Mouse (Mus musculus) CD4-positive, CD25-positive, alpha-beta regulatory T cell, adult 4 months (primary cell): ENCODE results near the gene Abi3. TPM values are rescaled to one million over a fixed set of nuclear protein-coding genes. Genes with fewer than 3 reads are reported as not detected.
"Not testable (repeated sequence)": the region's sequence is repeated elsewhere in the genome, so short reads cannot be mapped to it uniquely, and the experiment has no call there.

ENCODE experiments used
- ATAC-seq: one replicate; pipeline ENCODE4 v1.8.0; 2017
- polyA plus RNA-seq, 2 experiments: library from polyadenylated mRNA; unstranded; fragments of 100-300 nt; shearing (Covaris generic); gene quantifications; one replicate each; pipeline ENCODE4 v1.2.1; 2017

Abi3 gene
- polyA plus RNA-seq, result 10 to 100 TPM; 83.1 to 93.7 TPM

DNA sequence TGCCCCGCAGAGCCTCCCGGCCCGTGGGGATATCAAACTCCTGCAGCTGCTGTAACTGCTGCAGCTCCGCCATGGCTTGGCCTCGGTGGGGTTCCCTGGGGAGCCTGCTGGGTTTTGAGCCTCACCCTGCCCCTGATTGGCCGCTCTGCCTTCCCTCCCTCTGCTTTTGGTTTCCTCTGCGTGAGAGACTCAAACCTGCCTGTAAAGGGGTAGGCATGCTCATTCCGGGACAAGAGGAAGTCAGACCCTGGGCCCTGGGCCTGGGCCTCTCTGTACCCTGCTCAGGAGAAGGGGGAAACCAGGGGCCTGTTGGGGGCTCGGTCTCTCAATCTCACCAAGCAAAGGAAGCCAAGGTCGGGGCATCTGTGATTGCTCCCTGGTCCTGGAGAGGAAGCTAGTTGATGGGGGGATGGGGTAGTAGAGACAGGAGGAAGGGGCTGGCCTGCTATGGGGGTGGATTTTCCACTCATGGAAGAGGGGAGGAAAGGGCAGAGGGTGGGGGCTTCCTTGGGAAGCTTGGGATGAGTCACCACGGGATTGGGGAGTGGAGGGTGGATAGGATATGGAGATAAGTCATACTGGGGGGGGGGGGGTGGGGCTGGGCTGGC, at the start of gene Abi3:
Gene Abi3, minus strand, starts transcription at position 403 of the 608 bp plus-strand sequence.
- ATAC-seq, result peak; percentile 90

DNA sequence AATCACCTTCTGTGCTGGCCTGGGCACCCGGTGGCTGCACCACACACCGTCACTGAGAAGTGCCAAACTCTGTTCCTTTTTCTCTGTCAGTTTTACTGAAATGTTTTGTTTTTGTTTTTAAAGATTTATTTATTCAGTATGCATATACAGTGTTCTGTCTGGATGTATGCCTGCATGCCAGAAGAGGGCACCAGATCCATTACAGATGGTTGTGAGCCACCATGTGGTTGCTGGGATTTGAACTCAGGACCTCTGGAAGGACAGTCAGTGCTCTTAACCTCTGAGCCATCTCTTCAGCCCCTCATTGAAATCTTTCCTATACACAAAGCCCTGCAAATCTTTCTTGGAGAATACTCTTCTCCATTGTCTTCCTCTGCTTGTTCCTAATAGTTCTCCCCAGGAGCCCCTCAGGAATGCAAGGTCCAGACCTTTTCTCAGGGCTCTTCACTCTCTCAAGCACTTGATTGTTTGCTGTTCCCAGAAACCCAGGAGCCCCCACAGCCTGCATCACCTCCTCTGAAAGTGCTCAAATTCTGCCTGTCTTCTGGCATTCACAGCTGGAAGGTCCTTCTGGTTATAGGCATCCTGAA, 48.3 kb upstream of the Abi3 start:
- ATAC-seq, result no peak

DNA sequence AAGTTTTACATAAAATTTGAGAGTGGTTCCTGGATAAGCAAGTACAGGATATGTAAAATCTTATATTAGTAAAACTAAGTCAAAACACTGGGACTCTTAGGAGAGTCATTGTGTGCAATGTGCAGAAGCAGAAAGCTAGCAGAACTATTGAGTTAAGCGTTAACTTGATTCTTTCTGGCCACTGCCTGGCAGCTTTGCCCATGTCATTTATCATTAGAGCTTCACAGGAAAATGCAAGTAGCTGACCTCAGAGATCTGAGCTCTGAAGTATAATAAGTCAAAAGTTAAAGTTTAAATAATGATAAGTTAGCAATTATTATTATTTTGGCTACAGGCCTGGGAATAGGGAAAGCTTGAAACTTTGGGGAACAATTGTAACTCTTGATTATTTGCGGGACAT, 37.6 kb upstream of the Abi3 start:
- ATAC-seq, result not testable (repeated sequence)

DNA sequence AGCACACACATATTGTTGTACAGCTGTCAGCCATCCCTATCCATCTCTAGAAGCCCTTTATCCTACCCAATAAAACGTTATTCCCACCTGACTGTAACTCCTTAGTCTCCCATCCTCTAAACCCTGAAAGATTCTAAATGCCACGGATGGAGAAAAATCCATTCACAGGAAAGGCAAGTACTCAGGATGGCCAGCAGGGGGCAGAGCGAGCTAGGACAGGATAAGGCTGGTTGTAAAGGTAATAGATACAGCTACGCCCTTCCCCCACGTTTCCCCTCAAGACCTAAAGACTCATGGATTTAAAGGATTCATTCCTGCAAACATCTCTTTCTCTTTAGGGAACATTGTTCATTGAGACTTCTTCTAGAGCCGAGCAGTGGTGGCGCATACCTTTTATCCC, 34.0 kb upstream of the Abi3 start:
- no peak for ATAC-seq

DNA sequence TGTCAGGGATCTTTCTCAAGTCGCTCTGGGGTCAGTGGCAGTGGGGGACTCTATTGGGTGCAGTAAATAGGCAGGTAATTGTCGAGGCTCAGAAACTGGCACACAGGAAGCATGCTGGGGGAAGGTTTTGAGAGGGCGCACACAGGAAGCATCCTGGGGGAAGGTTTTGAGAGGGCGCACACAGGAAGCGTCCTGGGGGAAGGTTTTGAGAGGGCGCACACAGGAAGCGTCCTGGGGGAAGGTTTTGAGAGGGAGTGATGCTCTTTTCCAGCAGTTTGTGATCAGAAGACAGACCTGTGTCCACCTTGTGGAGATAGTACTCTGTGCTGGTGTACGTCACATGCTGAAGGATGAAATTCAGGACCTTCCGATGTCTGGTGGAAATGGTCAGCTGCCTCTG, 33.5 kb upstream of the Abi3 start:
- no peak for ATAC-seq

DNA sequence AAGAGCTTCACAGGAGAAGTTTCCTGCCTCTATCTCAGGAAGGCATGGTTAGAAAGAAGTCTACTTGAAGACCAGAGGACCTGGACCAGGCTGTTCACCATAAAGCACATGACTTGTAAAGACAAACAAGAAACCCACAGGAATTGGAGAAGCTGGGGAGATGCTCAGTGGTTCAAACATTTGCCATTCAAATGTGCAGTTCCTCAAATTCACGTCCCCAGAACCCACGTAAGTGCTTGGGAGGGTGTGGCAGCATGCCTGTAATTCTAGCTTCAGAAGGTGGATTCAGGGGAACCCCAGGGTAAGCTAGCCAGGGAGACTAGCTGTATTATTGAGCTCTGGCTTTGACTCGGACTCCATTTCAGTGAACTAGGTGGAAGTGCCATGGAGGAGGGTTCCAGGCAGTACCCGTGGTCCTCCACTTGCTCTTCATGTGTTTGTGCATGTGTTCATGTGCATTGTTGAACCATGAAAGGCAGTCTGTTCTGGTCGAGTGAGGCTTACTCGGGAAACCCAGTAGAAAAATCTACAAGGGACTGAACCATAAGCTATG, 27.7 kb upstream of the Abi3 start:
- ATAC-seq, result no peak

DNA sequence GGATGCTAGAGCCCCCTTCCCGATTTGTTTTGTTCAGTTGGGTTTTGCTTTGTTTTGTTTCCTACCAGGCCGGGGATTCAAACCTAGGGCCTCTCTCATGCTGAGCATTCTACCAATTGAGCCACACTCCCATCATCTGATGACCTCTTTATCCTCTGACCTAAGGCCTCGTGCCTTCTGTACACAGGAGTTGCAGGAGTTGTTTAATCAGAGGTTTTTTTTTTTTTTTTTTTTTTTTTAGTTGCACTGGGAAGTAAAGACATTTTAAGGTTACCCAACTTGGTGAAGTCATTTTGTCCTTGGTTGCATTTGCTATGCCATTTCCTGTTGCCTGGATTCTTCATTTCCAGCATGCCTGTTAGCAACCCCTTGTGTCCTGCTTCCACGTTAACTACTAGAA, 27.2 kb upstream of the Abi3 start:
- no peak for ATAC-seq

DNA sequence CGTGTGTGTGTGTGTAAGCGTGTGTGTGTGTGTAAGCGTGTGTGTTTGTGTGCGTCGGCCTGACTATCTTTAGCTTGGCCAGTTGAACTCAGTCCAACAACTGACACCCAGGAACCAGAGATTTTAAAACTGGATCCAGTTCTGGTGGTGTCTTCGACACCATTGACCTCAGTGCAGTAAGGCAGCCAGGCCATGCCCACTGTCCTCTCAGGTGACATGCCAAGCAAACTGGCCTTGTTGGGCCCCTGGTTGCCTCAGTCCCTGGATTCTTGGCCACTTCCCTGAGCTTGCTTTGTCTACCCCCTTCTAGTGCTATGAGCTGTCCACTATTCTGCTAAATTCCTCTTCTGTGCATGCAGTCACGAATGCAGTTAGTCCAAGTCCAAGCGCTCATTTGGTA, 19.1 kb upstream of the Abi3 start:
- no peak for ATAC-seq

DNA sequence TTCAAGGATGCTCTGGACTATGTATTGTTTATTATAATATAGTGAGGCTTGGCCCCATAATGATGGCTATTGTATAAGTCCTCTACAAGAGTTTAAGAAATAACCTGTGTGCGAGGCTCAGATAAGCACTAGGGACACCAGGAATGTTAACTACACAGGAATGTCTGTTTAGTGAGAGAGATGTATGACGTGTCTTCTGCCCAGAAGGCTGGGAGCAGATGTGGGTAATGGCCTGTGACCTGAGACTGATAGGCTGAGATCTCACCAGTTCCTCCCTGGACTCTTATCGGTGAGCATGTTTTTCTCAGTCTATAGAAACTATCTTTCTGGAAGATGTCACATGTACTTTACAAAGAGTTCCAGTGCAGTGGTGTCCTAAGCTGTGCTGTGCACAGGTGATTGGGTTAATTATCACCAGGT, 17.8 kb upstream of the Abi3 start:
- no peak for ATAC-seq

DNA sequence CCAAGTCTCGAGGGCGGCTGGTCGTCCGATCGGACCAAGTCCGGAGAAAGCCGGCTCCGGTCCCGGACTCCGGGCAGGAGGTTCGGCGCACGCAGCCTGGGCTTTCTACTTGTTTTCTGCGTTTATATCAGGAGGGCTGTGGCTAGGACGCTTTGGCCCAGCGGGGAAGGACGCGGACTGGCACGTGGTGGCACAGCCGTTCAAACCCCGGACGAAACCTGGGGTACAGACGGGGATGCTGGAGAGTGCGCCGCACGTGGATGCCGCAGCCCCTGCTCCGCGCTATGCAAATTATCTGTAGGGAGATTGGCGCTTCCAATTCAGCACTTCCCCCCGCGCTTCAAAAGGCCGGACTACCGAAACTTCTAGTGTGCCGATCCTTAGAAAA, 17.2 kb upstream of the Abi3 start:
- ATAC-seq, result peak; percentile 21

DNA sequence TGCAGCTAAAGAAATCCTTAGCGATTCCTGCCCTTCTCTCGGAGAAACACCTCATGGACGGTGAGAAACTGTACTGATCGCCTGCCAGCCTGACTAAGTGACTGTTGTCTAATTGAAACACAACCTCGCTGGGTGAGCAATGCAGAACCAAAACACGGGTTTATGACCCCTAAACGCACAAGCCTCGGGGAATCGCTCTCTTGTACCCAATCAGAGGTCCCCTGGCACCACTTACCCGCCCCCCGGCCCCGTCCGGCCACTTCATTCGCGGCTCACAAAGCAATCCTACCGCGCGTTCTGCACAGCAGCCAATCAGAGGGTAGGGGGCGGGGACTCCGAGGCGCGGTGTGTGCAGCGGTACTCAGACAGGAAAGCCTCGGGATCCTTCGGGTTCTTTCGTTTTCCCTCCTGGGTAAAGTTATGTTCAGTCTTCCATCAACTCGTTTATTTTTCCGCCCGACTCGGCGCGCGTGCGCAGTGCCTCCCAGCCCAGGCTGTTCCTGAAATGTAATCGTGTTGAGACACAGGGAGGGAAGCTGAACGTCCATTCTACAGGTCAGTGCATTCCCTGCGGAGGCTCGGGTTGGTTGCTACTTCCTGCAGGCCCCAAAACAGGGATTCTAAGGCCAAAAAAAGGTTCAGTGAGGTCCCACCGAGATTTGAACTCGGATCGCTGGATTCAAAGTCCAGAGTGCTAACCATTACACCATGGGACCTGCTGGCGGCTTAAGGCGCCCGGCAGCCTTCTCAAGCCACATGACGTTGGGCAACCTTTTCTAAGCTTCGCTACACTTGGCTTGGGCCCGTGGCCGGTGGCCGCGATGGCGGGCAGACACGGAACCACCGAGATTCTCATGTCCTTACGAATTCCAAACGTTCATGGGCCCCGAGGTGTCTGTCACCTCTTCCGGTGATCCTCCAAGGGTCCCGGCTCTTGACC, 16.5 kb upstream of the Abi3 start:
- peak; percentile 98 for ATAC-seq

DNA sequence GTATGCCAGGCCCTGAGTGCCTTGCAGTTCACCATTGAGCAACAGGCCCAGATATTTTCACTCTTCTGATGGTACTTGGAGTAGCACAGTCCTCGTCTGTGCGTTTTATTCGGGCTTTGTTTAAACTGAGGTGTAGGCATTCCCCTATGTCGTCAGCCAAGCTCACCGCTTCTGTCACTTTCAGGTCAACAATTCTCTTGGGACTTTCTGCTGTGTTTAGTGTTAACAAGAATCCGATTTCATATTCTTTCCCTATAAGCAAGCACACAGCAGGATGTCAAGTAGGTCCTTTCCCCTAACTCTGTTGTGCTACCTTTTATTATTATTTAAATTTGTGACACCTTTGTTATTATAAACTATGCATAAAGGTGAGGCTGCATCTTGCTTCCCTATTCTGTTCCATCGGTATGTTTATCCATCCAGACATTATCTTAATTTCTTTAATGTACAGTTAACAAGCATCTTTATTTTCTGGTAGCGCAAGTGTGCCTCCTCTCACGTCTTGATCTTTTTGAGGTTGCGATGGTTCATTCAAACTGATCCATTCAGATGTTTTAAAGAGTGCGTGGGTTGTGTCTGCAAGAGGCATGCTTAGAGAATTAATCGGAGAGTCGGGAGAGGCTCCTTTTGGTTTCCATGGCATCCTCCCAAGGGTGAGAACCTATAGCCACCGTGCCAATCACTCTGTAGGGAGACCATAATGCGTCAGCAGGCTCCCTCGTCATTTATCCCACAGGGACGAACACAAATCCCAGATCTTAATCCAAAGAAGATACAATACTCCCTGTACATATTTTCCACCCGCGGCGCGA, 15.6 kb upstream of the Abi3 start:
- no peak for ATAC-seq

DNA sequence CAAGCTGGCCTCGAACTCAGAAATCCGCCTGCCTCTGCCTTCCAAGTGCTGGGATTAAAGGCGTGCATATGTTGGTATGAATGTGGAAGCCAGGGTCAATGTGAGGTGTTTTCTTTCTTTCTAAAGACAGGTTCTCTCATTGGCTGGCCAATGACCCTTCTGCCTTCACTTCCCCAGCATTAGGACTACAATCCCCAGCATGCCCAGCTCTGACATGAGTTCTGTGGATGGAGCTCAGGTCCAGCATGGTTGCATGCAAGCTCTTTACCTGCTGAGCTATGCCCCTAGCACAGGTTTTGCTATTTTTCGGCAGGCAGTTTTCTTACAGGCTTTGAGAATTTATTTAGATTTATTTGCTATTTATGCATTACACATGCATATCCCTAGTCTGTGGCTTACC, 15.0 kb upstream of the Abi3 start:
- ATAC-seq, result no peak

DNA sequence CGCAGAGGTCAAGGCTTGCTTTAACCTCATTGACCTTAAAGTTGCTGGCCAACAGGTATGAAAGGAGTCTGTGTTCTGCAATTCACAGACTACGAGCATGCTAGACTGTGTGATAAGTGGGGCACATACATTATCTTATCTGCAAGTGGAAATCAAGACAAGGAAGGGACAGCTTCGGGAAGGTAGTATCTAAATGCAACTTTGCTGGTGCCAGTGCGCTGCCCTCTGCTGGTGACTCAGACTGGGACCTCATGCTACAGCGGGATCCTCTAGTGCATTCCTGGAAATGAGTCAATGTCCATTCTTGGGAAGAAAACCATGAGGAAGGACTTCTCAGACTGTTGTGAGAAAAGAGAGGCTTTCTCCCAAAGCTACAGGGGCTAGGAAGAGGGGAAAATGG, 11.4 kb upstream of the Abi3 start:
- no peak for ATAC-seq

DNA sequence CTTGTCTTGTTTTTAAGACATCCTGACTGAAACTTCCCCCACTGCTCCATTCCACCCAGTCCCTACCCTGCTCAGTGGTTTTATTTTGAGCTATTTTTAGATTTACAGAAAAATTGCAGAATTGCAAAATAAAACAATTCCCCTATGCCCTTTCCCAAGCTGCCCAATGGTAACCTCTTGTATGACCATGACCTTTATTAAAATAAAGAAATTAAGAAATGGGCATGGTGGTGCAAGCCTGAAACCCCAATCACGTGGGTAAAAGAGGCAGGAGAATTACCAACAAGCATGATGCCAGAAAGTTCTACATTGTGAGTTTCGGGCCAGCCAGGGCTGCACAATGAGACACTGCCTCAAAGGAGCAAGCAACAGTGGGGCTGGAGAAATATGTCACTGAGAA, 8.6 kb upstream of the Abi3 start:
- ATAC-seq, result no peak

DNA sequence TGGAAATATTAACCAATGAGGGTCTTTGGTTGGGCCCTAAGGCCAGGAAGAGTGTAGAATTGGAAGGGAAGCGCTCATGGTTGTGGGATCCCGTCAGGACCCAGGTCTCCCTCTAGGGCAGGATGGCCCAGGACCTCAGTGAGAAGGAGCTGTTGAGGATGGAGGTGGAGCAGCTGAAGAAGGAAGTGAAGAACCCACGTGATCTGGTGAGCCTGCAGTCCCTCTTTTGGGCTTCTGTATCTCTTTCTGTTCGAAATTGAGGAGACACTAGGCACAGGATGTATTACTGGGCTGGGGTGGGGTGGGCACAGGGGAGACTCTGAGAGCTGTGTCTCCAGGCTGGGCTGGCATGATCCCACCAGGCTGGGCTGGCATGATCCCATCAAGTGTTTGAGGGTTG, 2.7 kb upstream of the Abi3 start:
- no peak for ATAC-seq

DNA sequence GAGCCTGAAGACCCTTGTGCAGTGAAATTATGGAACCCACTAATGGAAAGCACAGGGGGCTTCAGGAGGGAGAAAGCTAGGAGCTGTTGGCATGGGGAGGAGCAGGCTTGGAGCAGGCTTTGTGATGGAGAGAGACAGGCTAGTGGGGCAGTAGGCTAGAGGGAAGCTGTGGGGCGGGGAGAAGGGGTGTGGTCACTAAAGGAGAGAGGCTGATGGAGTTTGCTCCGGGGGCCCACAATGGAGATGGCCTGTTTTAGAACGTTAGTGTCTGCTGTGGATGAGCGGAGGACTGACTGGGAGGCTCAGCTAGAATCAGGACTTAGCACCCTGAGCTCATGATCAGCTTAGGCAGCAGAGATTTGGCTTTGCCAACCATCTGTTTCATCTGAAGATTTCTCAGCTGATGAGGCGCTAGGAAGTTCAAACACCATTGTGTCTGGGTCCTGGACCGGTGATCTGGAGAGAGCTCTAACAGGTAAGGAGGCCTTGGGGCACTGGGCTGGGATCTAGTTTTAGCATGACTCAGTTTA, 1.2 kb upstream of the Abi3 start:
- no peak for ATAC-seq

DNA sequence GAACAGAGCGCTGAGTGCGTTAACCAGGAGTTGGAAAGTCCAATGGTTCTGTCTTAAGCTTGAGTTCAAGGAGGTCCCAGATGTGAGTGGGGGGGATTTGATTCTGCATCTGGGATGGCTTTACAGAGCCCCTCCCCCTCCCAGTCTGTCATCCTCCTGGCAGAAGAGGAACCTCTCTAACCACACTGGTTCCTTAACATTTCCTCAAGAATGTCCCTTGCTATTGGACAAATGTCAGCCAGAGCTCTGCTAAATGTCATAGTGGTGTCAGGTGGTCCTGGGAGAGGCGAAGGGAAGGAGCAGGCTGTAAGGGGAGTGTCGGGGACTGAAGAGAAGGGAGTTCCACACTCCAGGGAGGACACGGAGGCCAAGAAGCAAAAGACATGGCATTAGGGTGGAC, 677 bp upstream of the Abi3 start:
- ATAC-seq, result no peak

DNA sequence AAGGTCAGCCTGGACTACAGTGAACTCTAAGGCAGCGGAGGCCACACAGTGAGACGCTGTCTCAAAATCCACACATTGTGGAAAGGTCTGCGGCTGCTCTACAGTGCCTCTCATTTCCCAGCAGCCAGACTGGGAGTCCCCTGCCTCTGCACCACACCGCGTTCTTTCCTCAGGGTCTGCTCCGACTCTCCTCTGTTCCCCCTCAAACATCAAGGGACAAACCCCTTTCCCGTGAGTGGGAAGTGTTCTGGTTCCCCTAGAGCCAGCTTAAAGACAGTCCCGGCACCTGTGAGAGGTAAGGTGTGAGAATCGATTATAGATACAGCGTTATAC, 812 bp downstream of the Abi3 start:
- ATAC-seq, result no peak

DNA sequence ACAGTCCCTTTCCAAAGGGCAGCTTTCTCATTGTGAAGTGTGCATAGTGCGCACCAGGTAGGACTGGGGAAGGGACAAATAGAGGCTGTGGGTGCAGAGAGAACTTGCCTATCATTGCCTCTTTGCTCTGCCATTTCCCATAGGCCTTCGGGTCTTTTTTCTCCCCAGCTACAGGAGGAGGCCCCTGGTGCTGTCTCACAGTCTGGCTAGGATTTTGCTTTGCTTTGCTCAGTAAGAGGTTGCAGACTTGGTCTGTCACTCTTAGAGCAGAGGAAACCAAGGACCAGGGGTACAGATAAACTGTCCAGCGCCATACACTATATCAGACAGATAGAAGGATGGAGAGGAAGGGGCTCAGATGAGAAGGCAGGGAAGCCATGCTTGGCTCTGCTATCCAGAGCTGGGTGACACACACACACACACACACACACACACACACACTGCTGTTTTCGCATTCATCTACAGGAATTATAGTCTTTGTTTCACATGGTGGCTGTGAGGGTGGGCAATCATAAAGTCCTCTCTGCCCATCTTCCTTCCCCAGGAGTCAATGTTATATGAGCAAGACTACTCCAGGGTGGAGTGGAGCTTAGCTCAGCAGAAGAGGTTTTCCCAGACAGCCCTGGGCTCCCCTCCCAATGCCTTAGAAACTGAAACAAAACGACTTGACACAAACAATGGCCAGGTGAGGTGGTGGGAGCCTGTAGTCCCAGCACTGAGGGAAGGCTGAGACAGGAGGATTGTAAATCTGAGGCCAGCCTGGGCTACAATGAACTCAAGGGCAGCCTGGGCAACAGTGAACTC, 1.4 kb downstream of the Abi3 start:
- no peak for ATAC-seq

DNA sequence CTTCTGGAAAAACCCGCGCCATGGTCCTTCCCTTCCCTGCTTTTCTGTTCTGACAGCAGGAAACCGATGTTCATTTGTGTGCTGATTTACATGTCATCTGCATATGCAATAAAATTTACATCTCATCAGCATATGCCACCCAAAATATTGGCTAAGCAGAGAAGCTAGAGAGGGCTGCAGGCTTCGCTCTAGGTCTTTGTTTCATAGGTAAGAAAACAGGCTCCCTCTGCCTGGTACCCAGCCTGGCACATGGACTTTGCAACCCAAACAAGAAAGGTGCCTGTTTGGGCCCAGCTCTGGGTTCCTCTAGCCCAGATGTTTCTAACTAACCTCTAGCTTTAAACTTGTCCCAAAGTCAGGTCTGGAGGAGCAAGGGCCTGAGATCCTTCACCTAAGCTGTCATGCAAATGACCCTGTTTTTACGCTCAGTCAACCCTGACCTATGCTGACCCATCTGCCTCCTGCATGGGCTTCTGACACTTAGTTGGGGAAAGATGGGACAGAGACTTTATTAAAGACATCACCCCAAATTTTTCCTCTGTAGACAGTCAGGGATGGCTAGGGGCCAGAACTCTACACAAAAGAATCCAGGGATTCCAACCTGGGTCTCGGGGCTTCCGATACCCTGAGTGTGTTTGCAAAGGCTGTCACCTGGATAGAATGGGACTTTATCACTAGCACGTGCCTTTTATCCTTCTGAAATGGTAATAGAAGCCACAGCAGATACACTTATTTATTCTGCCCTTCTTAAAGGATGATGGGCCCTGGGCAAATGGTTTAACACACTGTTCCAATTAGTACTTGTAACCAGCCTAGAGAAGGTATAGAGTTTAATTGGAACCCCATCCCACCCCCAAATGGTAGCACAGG, 3.0 kb downstream of the Abi3 start:
- ATAC-seq, result no peak
